Mouse (Mus musculus): ENCODE results near the gene Tpm4.
"Not testable (repeated sequence)": the region's sequence is repeated elsewhere in the genome, so short reads cannot be mapped to it uniquely, and the experiment has no call there.

Tpm4 gene

GRCm38 (mm10) chr8:72134756-72135445 is at the start of gene Tpm4:
Gene Tpm4, plus strand, starts transcription at chr8:72134975.
- DNase-seq: peak; percentile 67

- not testable (repeated sequence) for DNase-seq
Observed at GRCm38 (mm10) chr8:72087611-72088010, 47.2 kb upstream of the Tpm4 start.

GRCm38 (mm10) chr8:72096721-72097120 is 38.1 kb upstream of the Tpm4 start:
- DNase-seq: not testable (repeated sequence)

- DNase-seq: peak; percentile 5
Observed at GRCm38 (mm10) chr8:72099377-72100103, 35.2 kb upstream of the Tpm4 start.

- DNase-seq: no peak
Observed at GRCm38 (mm10) chr8:72105165-72105564, 29.6 kb upstream of the Tpm4 start.

GRCm38 (mm10) chr8:72106740-72107139 is 28.0 kb upstream of the Tpm4 start, which contains the start of gene Olfr374:
Gene Olfr374, plus strand, starts transcription at chr8:72107040.
- DNase-seq: no peak

GRCm38 (mm10) chr8:72110876-72111275 is 23.9 kb upstream of the Tpm4 start:
- DNase-seq: no peak

- no peak for DNase-seq
Observed at GRCm38 (mm10) chr8:72112486-72112885, 22.3 kb upstream of the Tpm4 start.

- no peak for DNase-seq
Observed at GRCm38 (mm10) chr8:72115202-72115601, 19.6 kb upstream of the Tpm4 start.

GRCm38 (mm10) chr8:72118616-72119015 is 16.2 kb upstream of the Tpm4 start:
- no peak for DNase-seq

- not testable (repeated sequence) for DNase-seq
Observed at GRCm38 (mm10) chr8:72121486-72121885, 13.3 kb upstream of the Tpm4 start.

- no peak for DNase-seq
Observed at GRCm38 (mm10) chr8:72121997-72122396, 12.8 kb upstream of the Tpm4 start.

GRCm38 (mm10) chr8:72127834-72128233 is 6.9 kb upstream of the Tpm4 start:
- no peak for DNase-seq

- no peak for DNase-seq
Observed at GRCm38 (mm10) chr8:72131251-72131650, 3.5 kb upstream of the Tpm4 start.

GRCm38 (mm10) chr8:72131901-72132300 is 2.9 kb upstream of the Tpm4 start:
- no peak for DNase-seq

GRCm38 (mm10) chr8:72132417-72132816 is 2.4 kb upstream of the Tpm4 start:
- no peak for DNase-seq

- no peak for DNase-seq
Observed at GRCm38 (mm10) chr8:72132891-72133290, 1.9 kb upstream of the Tpm4 start.

GRCm38 (mm10) chr8:72133507-72133906 is 1.3 kb upstream of the Tpm4 start:
- DNase-seq: no peak

- DNase-seq: peak; percentile 38
Observed at GRCm38 (mm10) chr8:72135446-72136301, 899 bp downstream of the Tpm4 start.

GRCm38 (mm10) chr8:72136302-72136978 is 1.7 kb downstream of the Tpm4 start:
- DNase-seq: peak; percentile 46

GRCm38 (mm10) chr8:72137431-72137830 is 2.7 kb downstream of the Tpm4 start:
- no peak for DNase-seq

GRCm38 (mm10) chr8:72138456-72138855 is 3.7 kb downstream of the Tpm4 start:
- no peak for DNase-seq

Data from cerebellum, adult 11-12 months (tissue).